Mouse (Mus musculus): ENCODE measurements around the gene Epn3.

Gene Epn3

GRCm38 (mm10) chr11:94499661-94500152 is at the start of gene Epn3:
Epn3 (minus strand) TSS chr11:94499974.
- no peak for DNase-seq

GRCm38 (mm10) chr11:94548888-94549690 is 49.3 kb upstream of the Epn3 start, which contains the start of gene Rsad1:
Rsad1 (minus strand) TSS chr11:94549255.
- DNase-seq, result peak; percentile 94

DNA sequence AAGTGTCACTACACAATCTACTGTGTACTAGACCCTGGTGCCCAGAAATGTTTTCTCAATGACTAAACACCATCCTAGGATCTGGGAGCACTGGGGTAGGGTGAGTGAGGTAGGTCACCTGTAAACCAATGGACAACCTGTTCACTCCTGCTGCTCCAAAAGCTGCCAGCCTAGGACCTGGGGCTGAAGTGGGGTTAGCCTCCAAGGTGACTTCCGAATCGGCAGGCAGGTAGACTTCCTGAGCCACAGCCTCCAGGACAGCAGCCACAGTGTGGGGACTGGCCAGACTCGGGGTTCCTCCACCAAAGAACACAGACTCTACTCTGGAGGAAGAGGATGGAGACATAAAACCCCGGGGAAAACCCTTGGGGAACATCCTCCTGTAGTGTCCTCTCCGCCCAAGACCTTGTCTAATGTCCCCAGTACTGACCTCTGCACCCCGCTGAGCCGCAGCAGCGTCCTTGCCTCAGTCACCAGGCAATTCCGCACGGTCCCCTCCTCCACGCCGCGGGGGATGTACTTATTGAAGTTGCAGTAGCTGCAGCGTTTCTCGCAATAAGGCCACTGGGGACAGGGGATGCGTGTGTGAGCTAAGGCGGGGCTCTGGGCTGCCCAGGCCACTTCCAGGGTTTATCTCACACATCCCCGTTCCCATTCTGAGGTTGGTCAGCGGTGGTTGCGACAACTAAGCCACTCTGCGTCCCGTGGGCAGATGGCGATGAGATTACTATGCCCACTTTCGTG is 48.4 kb upstream of the Epn3 start:
- no peak for DNase-seq

- DNase-seq, result no peak
Measured at GRCm38 (mm10) chr11:94547271-94547670, 47.5 kb upstream of the Epn3 start.

- no peak for DNase-seq
Measured at GRCm38 (mm10) chr11:94546381-94546780, 46.6 kb upstream of the Epn3 start.

- no peak for DNase-seq
Measured at GRCm38 (mm10) chr11:94544422-94544821, 44.6 kb upstream of the Epn3 start.

- peak; percentile 94 for DNase-seq
Measured at GRCm38 (mm10) chr11:94543932-94544331, 44.2 kb upstream of the Epn3 start.

GRCm38 (mm10) chr11:94543344-94543743 is 43.6 kb upstream of the Epn3 start:
- DNase-seq, result no peak

GRCm38 (mm10) chr11:94542400-94542799 is 42.6 kb upstream of the Epn3 start:
- DNase-seq, result no peak

- DNase-seq, result no peak
Measured at GRCm38 (mm10) chr11:94539761-94540160, 40.0 kb upstream of the Epn3 start.

DNA sequence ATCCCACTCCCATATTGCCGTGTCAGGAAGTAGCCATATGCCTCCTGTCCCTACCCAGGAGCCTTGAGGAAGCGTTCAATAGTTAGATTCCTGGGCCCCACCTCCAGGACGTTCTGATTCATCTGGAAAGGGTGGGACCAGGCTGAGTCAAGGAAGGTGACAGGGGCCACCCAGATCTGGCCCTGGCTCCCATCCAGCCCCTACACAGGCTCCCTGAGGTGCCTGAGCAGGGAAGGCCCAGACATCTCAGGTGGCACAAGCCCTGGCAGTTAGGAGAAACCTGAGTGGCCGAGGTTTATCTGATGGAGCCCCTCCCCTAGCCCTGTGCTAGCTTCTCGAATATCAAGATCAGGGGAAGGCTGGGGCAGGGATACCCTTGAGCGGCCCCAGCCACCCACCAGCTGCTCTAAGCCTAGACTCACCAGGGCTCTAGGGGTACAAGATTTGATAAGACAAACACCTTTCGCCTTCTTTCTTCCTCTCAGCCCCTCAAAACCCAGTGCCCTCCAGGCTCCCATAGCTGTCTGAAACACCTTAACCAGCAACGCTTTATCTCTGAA is 39.0 kb upstream of the Epn3 start:
- no peak for DNase-seq

DNA sequence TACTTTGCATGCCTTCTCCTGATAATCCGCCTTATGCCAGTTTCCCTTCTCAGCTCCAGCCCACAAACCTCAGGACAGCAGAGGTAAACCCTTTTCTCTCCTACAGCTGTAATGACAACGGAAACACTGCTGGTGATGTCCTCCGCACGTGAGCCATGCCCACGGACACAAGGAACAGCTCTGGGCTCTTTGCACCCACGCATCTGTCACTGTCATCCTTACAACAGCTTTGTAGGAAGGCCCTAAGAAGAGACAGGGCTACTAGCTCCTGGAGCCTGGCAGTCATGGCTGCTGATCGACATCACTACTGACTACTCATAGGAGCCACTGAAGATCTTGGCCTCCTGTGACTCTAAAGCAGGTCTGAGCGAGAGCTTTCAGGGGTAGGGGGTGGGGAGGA is 33.4 kb upstream of the Epn3 start:
- no peak for DNase-seq

DNA sequence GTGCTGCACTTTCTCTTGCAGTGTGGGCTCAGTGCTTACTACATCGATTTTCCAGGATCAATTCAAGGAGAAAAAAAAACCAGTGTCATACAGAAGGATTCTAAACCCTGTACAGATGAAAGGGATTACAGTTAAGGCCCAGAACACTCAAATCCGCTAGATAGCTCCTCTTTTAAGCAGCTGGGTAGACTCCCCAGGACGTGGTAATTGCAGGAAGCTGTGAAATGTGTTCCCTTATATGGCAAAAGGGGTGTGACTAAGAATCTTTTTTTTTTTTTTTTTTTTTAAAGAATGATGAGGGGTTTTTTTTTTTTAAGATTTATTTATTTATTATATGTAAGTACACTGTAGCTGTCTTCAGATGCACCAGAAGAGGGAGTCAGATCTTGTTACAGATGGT is 29.1 kb upstream of the Epn3 start:
- no peak for DNase-seq

GRCm38 (mm10) chr11:94526171-94526879 is 26.6 kb upstream of the Epn3 start:
- DNase-seq, result no peak

DNA sequence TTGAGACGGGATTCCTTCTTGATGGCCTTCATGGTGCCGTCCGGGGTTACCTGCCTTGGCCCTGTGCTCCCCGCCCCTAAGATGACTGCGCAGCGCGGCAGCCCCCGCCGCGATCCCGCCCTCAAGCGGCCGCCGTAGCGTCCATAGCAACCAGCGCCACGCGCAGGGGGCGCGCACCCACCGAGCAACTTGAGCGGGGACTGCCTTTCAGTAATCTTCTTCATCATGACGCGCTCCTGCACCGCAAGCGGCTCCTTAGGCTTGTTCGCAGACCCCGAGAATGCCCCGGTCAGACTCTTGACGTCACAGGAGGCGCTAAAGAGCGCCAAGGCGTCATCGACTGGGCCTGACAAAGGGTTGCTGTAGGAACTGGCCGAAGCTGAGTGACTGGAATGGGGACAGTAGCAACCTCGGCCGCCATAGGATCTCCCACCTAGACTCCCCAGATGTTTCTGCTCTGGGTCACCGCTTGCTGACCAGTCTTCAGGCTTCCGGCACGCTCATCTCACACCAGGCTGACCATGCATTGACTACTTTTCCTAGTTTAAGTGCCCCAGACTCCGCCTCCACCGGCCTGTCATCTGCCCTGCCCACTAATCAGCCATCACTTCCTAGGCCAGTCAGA is 21.6 kb upstream of the Epn3 start, which contains the start of gene Mycbpap:
Gene Mycbpap, minus strand, starts transcription at position 524 of the 625 bp plus-strand sequence.
- DNase-seq, result peak; percentile 28

GRCm38 (mm10) chr11:94513452-94513851 is 13.7 kb upstream of the Epn3 start:
- DNase-seq, result no peak

DNA sequence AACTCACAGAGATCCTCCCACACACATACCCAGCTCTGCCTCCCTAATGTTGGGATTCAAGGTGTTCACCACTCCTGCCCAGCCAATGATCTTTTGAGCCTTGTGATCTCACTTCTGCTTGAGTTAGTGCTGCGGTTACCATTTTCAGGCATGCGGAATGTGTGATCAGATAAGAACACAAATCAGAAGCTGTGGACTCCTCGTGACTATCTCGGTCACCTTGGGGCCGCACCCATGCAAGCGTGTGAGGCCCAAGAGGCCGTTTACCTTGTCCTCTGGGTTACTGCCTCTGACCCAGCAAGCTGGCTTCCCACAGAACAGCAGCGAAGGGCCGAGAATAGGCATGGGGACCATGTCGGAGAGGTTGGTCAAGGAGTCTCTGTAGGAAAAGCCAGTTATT is 9.2 kb upstream of the Epn3 start:
- no peak for DNase-seq

DNA sequence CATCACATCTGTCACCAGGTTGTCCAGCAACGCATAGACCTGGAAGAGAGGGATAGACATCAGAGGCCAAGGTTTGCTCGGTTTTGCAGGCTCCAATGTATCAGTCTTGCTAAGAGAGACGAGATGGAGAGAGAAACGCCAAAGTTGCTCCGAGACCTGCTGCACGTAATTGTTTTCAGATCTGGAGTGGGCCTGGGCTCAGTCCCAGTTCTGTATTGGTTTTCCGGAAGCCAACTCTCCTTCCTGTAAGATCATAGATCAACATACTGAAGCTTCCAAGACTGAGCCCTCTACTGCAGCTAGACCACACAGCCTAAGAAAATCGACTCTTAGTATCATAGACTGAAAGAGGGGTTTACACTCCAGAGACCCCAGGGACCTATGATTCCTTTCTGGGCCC is 1.7 kb upstream of the Epn3 start:
- no peak for DNase-seq

- DNase-seq, result no peak
Measured at GRCm38 (mm10) chr11:94500362-94500761, 588 bp upstream of the Epn3 start.

- peak; percentile 58 for DNase-seq
Measured at GRCm38 (mm10) chr11:94499035-94499434, 739 bp downstream of the Epn3 start.

GRCm38 (mm10) chr11:94498093-94498996 is 1.4 kb downstream of the Epn3 start:
- DNase-seq, result peak; percentile 52

All from layer of hippocampus, adult 9-11 months (tissue).